In the genomic region with DNA sequence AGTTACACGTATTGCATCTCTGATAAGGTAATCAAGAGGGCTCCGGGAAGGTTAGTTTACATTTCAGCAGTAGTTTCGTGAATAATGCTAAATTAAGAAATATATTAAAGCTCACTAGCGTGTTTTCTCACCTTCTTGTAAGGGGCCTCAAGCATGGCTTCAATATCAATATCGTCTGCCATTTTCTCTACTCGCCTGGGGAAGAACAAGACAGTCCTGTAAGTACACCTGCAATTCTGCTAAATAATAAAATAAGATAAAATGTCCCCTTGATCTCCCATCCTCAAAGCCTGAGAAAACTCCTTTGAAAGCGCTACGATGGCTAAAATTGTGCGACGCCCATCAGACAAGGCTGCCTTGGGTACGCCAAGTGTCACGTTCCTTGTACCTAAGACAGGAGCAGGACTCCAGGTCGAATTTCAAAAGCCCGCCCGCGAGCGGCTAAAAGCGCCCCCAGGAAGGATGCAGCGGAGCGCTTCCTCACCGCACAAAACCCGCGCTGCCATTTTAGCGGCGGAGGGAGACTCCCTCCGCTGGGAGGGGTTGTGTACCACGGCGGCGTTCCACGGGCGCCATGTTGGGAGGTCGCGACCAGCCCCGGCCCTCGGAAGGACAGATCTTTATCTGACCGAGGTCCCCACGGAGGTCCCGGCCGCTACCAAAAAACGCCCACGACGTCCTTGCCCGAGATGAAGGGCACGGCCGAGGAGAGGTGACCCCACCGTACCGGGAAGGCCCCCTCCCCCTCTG, we compare ENCODE assay signal across 7 mouse cellular contexts. TPM values are rescaled to one million over a fixed set of nuclear protein-coding genes. Genes with fewer than 3 reads are reported as not detected.
DNase-seq lines count a peak whose midpoint lies in the region; ATAC-seq and TF ChIP-seq lines count a peak whose summit lies in the region.

No protein-coding gene starts in this region.

- peak; percentile 72 to 74 for DNase-seq in adrenal gland, adult 18-20 months (ENCODE audit: low spot score in 2 of 2)
- peak; percentile 87 for DNase-seq in embryo, embryonic 10.5 days (ENCODE audit: low spot score)
- DNase-seq in gastrocnemius, postnatal 25 days, result peak; percentile 76
- DNase-seq in limb, embryonic 11.5 days (ENCODE audit: low spot score), result peak; percentile 89

- H3K4me2 ChIP-seq in intestine, embryonic 15.5 days (replicated peaks), result peak overlapping the region; percentile 64
- peak overlapping the region; percentile 78 for H3K4me2 ChIP-seq in limb, embryonic 11.5 days (ENCODE audit: low read depth, severe bottlenecking)
- peak overlapping the region; percentile 88 for H3K4me2 ChIP-seq in midbrain, embryonic 13.5 days (replicated peaks)

- H3K9me3 ChIP-seq in intestine, embryonic 15.5 days, result no peaks in the 10 kb centered on the region
- no peaks in the 10 kb centered on the region for H3K9me3 ChIP-seq in limb, embryonic 11.5 days (ENCODE audit: control insufficient read depth, low read length)
- no peaks in the 10 kb centered on the region for H3K9me3 ChIP-seq in midbrain, embryonic 13.5 days

- no peak for TF ChIP-seq CTCF in small intestine, adult 2 months (IDR thresholded peaks at IDR 0.05; ENCODE audit: extremely low read depth, insufficient read length, insufficient replicate concordance, low read depth, low read length)

- H3K27ac ChIP-seq in intestine, embryonic 15.5 days, result peak overlapping the region; percentile 94
- peak overlapping the region; percentile 93 for H3K27ac ChIP-seq in limb, embryonic 11.5 days (replicated peaks; ENCODE audit: low read depth, low read length)
- peak overlapping the region; percentile 98 for H3K27ac ChIP-seq in midbrain, embryonic 13.5 days
- peak overlapping the region; percentile 93 for H3K27ac ChIP-seq in small intestine, adult 2 months (ENCODE audit: insufficient read depth, low read depth, low read length)

- no peaks in the 10 kb centered on the region for H3K27me3 ChIP-seq in intestine, embryonic 15.5 days (replicated peaks)
- no peaks in the 10 kb centered on the region for H3K27me3 ChIP-seq in limb, embryonic 11.5 days (ENCODE audit: control insufficient read depth, insufficient read depth, low read length)
- no peaks in the 10 kb centered on the region for H3K27me3 ChIP-seq in midbrain, embryonic 13.5 days
- H3K27me3 ChIP-seq in small intestine, adult 2 months (ENCODE audit: control insufficient read depth, insufficient read depth, low read length), result no peaks in the 10 kb centered on the region

- H3K4me3 ChIP-seq in intestine, embryonic 15.5 days (replicated peaks), result peak overlapping the region; percentile 97
- H3K4me3 ChIP-seq in limb, embryonic 11.5 days (ENCODE audit: low read depth, low read length), result peak overlapping the region; percentile 99
- peak overlapping the region; percentile 99 for H3K4me3 ChIP-seq in midbrain, embryonic 13.5 days (replicated peaks)
- H3K4me3 ChIP-seq in small intestine, adult 2 months (ENCODE audit: low read depth, low read length), result peak overlapping the region; percentile 99

- H3K36me3 ChIP-seq in intestine, embryonic 15.5 days, result 0 out of 2 replicates have a peak, but pooled peaks cover 3% of the 10 kb centered on the region
- peaks cover 13% of the 10 kb centered on the region for H3K36me3 ChIP-seq in limb, embryonic 11.5 days (ENCODE audit: control insufficient read depth, insufficient read depth, low read length)
- H3K36me3 ChIP-seq in midbrain, embryonic 13.5 days, result peaks cover 20% of the 10 kb centered on the region
- H3K36me3 ChIP-seq in small intestine, adult 2 months (ENCODE audit: control insufficient read depth, insufficient read depth, low read length), result peaks cover 23% of the 10 kb centered on the region

- peak; percentile 60 for ATAC-seq in intestine, embryonic 15.5 days
- peak; percentile 48 for ATAC-seq in limb, embryonic 11.5 days (ENCODE audit: insufficient number of reproducible peaks, low FRiP score, low TSS enrichment, low read depth)
- peak; percentile 27 for ATAC-seq in midbrain, embryonic 13.5 days

- H3K4me1 ChIP-seq in intestine, embryonic 15.5 days (replicated peaks), result peaks cover 7% of the 10 kb centered on the region; the same call in 1 of the 2 replicates
- H3K4me1 ChIP-seq in limb, embryonic 11.5 days (ENCODE audit: control insufficient read depth, insufficient read depth, low read length), result peaks cover 4% of the 10 kb centered on the region; the same call in 1 of the 2 replicates
- H3K4me1 ChIP-seq in midbrain, embryonic 13.5 days (replicated peaks), result peaks cover 43% of the 10 kb centered on the region
- H3K4me1 ChIP-seq in small intestine, adult 2 months (ENCODE audit: control insufficient read depth, insufficient read depth, insufficient read length, low read length), result peaks cover 6% of the 10 kb centered on the region; the same call in 1 of the 2 replicates

- TF ChIP-seq POLR2A in small intestine, adult 2 months (IDR thresholded peaks at IDR 0.05; ENCODE audit: low read depth, low read length), result peak; percentile 32; the same call in 1 of the 2 replicates

- peak overlapping the region; percentile 100 for H3K9ac ChIP-seq in intestine, embryonic 15.5 days
- H3K9ac ChIP-seq in limb, embryonic 11.5 days (ENCODE audit: low read length), result peak overlapping the region; percentile 100
- H3K9ac ChIP-seq in midbrain, embryonic 13.5 days (replicated peaks), result peak overlapping the region; percentile 100

- under 1% methylated on average over 47 of the region's 47 CpGs for WGBS in intestine, embryonic 15.5 days
- 1% methylated on average over 47 of the region's 47 CpGs for WGBS in limb, embryonic 11.5 days
- WGBS in midbrain, embryonic 13.5 days, result 2% methylated on average over 47 of the region's 47 CpGs
- under 1% methylated on average over 47 of the region's 47 CpGs for WGBS in small intestine, adult 2 months

RNA-seq across cellular contexts. Expression of gene Rbm39, which starts 0.8 kb away (rescaled TPM):
- total RNA-seq in adrenal gland, adult 18-20 months (2021), result 100 to 1,000 TPM; 283 to 382 TPM
- 10 to 100 TPM; 95.5 to 96.8 TPM for total RNA-seq in gastrocnemius, postnatal 25 days (2021)
- polyA plus RNA-seq in intestine, embryonic 15.5 days (2015; fragmentation: Nextera tagmentation; extraction: Ambion mirVana), result 486 and 571 TPM in 2 replicates
- polyA plus RNA-seq in limb, embryonic 11.5 days (2014; fragmentation: Nextera tagmentation; extraction: Ambion mirVana), result 723 and 726 TPM in 2 replicates
- 611 and 631 TPM in 2 replicates for polyA plus RNA-seq in midbrain, embryonic 13.5 days (2015; fragmentation: Nextera tagmentation; extraction: Ambion mirVana)
- polyA plus RNA-seq in small intestine, adult 2 months (2012; rRNA removed), result 35.4 and 49.5 TPM in 2 replicates

RNA-seq across cellular contexts. Expression of gene Phf20, which starts 17.0 kb away (rescaled TPM):
- total RNA-seq in adrenal gland, adult 18-20 months (2021), result 10 to 100 TPM; 32.3 to 42.2 TPM
- 10 to 100 TPM; 20.1 to 20.8 TPM for total RNA-seq in gastrocnemius, postnatal 25 days (2021)
- 56.8 and 72.4 TPM in 2 replicates for polyA plus RNA-seq in intestine, embryonic 15.5 days (2015; fragmentation: Nextera tagmentation; extraction: Ambion mirVana)
- 81.0 and 89.2 TPM in 2 replicates for polyA plus RNA-seq in limb, embryonic 11.5 days (2014; fragmentation: Nextera tagmentation; extraction: Ambion mirVana)
- polyA plus RNA-seq in midbrain, embryonic 13.5 days (2015; fragmentation: Nextera tagmentation; extraction: Ambion mirVana), result 111 and 124 TPM in 2 replicates
- polyA plus RNA-seq in small intestine, adult 2 months (2012; rRNA removed), result 3.0 and 7.1 TPM in 2 replicates

RNA-seq across cellular contexts. Expression of gene Nfs1, which starts 35.2 kb away (rescaled TPM):
- 10 to 100 TPM; 80.4 to 90.4 TPM for total RNA-seq in adrenal gland, adult 18-20 months (2021)
- total RNA-seq in gastrocnemius, postnatal 25 days (2021), result 10 to 100 TPM; 74.2 to 80.6 TPM
- polyA plus RNA-seq in intestine, embryonic 15.5 days (2015; fragmentation: Nextera tagmentation; extraction: Ambion mirVana), result 62.3 and 63.0 TPM in 2 replicates
- 33.0 and 34.9 TPM in 2 replicates for polyA plus RNA-seq in limb, embryonic 11.5 days (2014; fragmentation: Nextera tagmentation; extraction: Ambion mirVana)
- 29.5 and 29.8 TPM in 2 replicates for polyA plus RNA-seq in midbrain, embryonic 13.5 days (2015; fragmentation: Nextera tagmentation; extraction: Ambion mirVana)
- 32.2 and 40.3 TPM in 2 replicates for polyA plus RNA-seq in small intestine, adult 2 months (2012; rRNA removed)

RNA-seq across cellular contexts. Expression of gene Romo1, which starts 35.4 kb away (rescaled TPM):
- 100 to 1,000 TPM; 346 to 350 TPM for total RNA-seq in adrenal gland, adult 18-20 months (2021)
- total RNA-seq in gastrocnemius, postnatal 25 days (2021), result 100 to 1,000 TPM; 206 to 210 TPM
- polyA plus RNA-seq in intestine, embryonic 15.5 days (2015; fragmentation: Nextera tagmentation; extraction: Ambion mirVana), result 363 and 370 TPM in 2 replicates
- polyA plus RNA-seq in limb, embryonic 11.5 days (2014; fragmentation: Nextera tagmentation; extraction: Ambion mirVana), result 408 and 417 TPM in 2 replicates
- 434 and 435 TPM in 2 replicates for polyA plus RNA-seq in midbrain, embryonic 13.5 days (2015; fragmentation: Nextera tagmentation; extraction: Ambion mirVana)
- 162 and 200 TPM in 2 replicates for polyA plus RNA-seq in small intestine, adult 2 months (2012; rRNA removed)

RNA-seq across cellular contexts. Expression of gene Gm28036, which starts 52.3 kb away (rescaled TPM):
- total RNA-seq in adrenal gland, adult 18-20 months (2021), result 10 to 100 TPM; 25.4 to 28.6 TPM
- total RNA-seq in gastrocnemius, postnatal 25 days (2021), result 1 to 10 TPM; 4.9 to 5.6 TPM
- polyA plus RNA-seq in intestine, embryonic 15.5 days (2015; fragmentation: Nextera tagmentation; extraction: Ambion mirVana), result 11.8 and 15.7 TPM in 2 replicates
- polyA plus RNA-seq in limb, embryonic 11.5 days (2014; fragmentation: Nextera tagmentation; extraction: Ambion mirVana), result 20.5 and 21.9 TPM in 2 replicates
- polyA plus RNA-seq in midbrain, embryonic 13.5 days (2015; fragmentation: Nextera tagmentation; extraction: Ambion mirVana), result 23.0 and 28.4 TPM in 2 replicates
- 0.42 and 0.74 TPM in 2 replicates for polyA plus RNA-seq in small intestine, adult 2 months (2012; rRNA removed)

Comparison
In these comparisons a context has a peak if more than half of its experiments do, and no peak if none do; other contexts are left out.
1. Peak in every context shown above with its lines: DNase-seq, ATAC-seq, H3K4me3 ChIP-seq and H3K27ac ChIP-seq.